Mouse (Mus musculus) neural tube, embryonic 10.5 days (tissue): ENCODE data around the gene Gstt1.
"Not testable (repeated sequence)": the region's sequence is repeated elsewhere in the genome, so short reads cannot be mapped to it uniquely, and the experiment has no call there.

Experiments used
- DNase-seq: peaks from one replicate; pipeline ENCODE4 v3.0.0-alpha.2; 2017; ENCODE audit warnings: low spot score; ENCODE audit errors: extremely low spot score

Gstt1 gene

DNA sequence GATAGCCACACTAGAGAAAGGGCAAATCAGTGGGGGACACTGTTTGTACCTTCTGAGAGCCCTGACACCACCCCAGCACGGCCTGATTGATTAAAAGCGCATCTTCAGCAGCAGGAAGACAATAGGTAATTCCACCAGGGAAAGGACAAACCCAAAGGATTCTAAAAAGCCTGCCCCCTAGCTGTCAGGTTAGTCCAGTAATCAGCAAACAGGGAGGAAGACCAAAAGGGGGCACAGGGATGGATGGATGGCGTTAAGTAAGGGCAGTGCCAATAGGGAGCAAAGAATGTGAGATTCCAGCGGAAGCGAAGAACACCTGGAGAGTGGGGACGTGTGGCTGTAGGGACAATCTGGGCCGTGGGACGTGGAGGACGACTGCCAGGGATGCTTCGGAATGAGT lies 20.3 kb upstream of the Gstt1 start:
- DNase-seq = no peak

DNA sequence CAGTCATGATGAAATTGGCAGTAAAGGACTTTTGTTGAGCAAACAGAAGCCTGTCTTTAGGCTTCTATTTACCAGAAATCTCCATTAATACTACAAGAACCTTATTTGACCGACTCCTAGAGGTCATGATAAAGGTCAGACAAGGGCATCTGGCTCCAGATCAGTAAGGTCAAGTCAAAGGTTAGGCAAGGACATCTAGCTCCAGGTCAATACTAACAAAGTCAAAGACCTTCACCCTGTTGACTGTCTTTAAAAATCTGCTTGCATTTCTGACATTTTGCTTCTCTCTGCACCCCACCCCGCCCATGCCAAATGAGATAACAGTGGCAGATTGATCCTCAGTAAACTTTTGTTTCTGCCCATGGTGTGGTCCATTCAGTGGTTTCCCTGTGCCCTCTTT lies 5.8 kb upstream of the Gstt1 start:
- DNase-seq = no peak

- peak; percentile 44 for DNase-seq
Measured at GRCm38 (mm10) chr10:75797619-75798175, 687 bp downstream of the Gstt1 start.

- no peak for DNase-seq
Measured at GRCm38 (mm10) chr10:75796731-75797516, 1.5 kb downstream of the Gstt1 start.

- no peak for DNase-seq
Measured at GRCm38 (mm10) chr10:75794880-75795279, 3.5 kb downstream of the Gstt1 start.

- no peak for DNase-seq
Measured at GRCm38 (mm10) chr10:75790773-75791172, 7.6 kb downstream of the Gstt1 start.

GRCm38 (mm10) chr10:75789841-75790240 lies 8.5 kb downstream of the Gstt1 start:
- no peak for DNase-seq

DNA sequence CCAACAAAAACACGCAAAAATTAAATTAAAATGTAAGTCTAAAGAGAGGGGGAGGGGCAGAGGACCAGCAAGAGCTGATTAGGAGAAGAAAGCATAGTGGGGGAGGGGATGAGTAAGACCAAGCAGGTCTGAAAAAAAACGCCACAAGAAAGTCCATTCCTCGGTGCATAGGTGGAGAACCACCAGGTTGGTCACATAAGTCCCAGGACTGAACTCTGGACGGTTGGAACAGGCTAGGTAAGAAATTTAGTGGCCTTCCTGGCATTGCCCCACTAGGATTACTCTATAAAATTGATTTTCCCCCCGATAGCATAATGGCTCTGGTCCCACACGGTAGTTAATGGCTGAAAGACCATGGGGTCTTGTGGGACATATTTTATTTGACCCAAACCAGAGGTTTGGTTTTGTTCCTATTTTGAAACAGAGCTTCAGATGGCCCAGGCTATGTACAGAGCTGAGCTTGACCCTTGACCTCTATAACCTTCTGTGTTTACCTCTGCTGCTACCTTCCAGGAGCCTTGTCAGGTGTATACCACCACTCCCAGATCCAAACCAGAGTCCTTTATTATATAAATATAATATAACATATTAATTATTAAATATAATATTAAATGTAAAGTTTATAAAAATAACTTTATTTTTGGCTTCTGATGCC lies 9.2 kb downstream of the Gstt1 start:
- DNase-seq = no peak

DNA sequence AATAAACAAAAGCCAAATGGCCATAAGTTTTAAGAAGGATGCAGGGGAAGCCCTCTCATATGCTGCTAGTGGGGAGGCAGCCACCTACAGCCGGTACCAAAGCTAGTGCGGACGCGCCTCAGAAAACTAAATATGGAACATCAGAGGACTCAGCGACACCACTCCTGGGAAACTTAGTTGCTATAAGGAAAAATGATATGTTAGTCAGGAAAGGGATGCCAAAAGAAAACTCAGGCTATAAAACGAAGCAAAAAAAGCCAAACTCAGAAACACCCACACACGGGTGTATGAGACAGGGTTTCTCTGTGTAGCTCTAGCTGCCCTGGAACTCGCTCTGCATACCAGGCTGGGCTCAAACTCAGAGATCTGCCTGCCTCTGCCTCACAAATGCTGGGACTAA lies 10.1 kb downstream of the Gstt1 start:
- DNase-seq = no peak

- DNase-seq = no peak
Measured at GRCm38 (mm10) chr10:75785442-75785841, 12.9 kb downstream of the Gstt1 start.

DNA sequence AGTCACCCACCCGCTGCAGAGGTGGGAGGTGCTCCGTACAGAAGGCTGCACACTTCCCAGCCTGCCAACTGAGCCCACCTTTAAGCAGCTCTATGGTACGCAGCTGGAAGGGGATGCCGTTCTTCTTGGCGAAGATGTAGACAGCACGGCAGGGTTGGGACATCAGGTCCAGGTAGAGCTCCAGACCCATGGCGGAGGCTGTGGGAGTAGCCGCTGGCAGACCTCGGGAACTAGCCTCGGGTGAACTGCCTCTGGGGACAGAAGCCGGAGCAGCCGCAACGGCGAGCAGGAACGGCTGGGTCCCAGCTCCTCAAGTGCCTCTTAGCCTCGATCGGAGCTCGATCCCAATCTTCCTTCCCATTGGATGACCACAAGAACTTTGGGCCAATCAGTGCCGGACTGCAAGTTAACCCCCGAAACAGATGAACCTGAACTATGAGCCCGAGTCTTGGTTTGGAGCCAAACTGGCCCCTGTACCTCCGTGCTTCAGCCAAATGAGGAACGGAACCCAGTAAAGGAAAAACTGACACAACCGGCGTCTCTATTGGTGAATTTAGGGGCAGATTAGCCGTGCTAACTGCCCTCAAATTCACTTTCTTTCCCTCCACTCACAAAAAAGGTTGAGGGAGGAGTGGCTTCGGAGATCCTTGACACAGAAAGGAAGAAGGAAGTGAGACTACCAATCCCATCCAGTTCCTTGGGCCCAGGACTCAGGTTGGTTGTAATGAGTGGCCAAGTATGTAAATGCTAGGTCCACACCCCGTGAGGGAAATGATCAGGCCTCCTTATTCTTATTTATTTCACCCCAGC lies 17.4 kb downstream of the Gstt1 start, which contains the start of the genes Gm20441 and Gstt3:
Gene Gm20441, minus strand, starts transcription at position 186 of the 810 bp plus-strand sequence.
Gene Gstt3, minus strand, starts transcription at position 646 of the 810 bp plus-strand sequence.
- peak; percentile 53 for DNase-seq

DNA sequence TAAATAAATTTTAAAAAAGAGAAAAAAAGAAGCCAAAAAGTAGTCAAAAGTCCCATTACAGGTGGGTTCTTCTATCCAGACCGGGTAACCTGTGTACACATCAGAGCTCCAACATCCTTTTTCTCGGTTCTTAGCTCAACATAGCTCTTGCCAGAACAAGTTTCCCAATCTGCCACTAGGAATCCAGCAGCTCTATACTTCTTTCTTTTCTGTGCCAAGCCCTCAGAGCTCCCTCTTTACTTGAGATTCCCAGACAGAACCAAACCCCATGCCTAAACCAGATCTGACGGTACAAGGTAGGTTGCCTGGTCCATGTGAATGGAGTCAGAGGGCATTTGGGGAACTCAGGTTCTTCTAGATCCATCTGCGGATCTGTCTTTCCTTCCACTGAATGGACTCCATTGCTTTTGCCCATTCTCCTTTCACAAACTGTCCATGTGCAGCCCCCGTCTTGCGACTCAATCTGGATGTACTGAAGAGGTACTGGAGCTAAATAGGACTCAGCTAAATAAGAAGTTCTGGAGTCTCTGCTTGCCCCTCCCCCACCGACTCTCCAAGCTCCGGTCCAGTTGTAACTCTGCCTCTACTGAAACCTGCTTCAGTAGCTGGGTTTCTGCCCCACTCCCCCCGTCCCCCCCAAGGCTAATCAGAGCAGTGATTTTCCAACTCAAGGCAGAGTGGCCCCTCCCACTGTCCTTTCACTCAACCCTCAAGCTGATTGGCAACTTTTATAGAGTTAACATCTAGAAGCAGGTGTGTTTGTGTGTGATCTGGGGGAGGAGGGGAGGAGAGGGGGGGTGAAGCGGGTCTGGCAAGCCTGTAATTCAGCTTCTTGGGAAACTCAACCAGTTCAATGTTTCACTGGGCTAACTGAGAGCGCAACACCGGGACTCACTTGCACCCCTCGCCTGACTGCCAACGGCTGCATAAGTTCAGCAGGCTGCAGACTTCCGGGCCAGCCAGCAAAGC lies 18.9 kb downstream of the Gstt1 start:
- DNase-seq = no peak

- no peak for DNase-seq
Measured at GRCm38 (mm10) chr10:75777885-75778284, 20.5 kb downstream of the Gstt1 start.

GRCm38 (mm10) chr10:75776562-75776961 lies 21.8 kb downstream of the Gstt1 start:
- no peak for DNase-seq

DNA sequence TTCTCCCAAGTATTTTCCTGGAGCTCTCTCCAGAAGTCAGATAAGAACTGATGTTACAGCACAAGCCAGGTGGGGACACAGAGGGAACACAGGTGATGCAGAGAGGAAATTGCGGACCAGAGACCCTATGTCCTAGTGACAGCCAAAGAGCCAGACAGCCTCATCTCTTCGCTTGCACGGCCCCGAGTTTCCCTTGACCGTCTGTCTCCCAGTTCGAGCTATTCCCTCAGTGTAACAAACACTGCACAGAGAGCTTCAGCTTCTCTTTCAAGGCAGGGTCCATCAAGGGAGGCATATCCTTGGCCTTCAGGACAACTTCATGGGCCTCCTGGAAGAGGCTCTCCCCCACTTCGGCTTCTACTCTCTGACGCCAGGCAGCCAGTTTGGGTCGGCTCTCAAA lies 23.8 kb downstream of the Gstt1 start:
- DNase-seq = no peak

GRCm38 (mm10) chr10:75774102-75774501 lies 24.3 kb downstream of the Gstt1 start:
- DNase-seq = no peak

GRCm38 (mm10) chr10:75772795-75773664 lies 25.4 kb downstream of the Gstt1 start, which contains the start of gene Ddt:
Ddt (minus strand) TSS chr10:75773414.
- peak; percentile 89 for DNase-seq

- DNase-seq = not testable (repeated sequence)
Measured at GRCm38 (mm10) chr10:75767756-75768155, 30.6 kb downstream of the Gstt1 start.

GRCm38 (mm10) chr10:75766856-75767255 lies 31.5 kb downstream of the Gstt1 start:
- no peak for DNase-seq
